Mouse (Mus musculus): Measurements from ENCODE around the gene Chst15. TPM values are rescaled to one million over a fixed set of nuclear protein-coding genes. Genes with fewer than 3 reads are reported as not detected.

The Chst15 gene
- polyA plus RNA-seq, 1 experiment from 2014 or later: 18.5 TPM

DNA sequence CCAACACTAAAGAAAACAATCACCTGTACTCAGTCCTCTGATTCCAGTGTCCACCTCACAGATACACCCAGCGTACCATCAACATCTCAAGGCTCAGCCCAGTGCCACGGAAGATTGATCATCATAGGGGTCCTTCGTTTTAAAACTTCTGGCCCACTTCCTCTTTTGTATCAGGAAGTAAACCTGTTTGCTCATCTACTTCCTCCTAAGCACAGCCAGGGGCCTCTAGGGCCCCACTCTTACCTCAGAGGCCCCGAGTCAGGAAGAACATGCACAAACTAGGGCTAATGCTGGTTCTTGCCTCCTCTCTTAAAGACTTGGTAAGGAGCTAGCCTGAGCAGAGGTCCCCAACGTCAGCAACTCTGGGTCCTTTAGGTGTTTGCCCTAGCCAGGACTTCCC is 6.4 kb upstream of the Chst15 start:
- 83% methylated on average over 5 of the region's 5 CpGs for WGBS

DNA sequence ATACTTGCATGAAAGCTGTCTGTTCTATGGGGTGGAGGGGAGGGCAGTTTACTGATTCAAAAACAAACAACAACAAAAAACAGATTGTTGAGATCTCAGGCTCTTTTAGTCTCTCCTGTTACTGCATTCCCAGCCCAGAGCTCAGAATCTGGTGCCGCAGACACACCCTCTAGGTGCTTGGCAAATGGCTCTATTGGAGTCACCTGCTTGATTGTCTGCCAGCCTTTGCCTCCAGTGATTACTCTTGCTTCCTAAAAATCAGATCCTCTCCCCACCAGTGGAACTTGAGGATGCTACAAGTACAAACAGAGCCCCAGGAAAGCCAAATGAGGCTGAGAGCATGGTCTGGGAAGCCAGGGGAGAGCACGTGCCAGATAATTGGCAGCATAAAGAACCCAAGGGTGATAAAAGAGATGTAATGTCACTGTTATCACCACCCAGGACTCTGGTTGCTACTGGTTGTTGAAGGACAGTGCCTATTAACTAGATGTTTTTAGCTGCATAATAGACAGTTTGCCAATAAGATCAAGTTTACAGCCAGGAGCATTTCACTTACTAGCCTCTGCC is 4.4 kb upstream of the Chst15 start:
- Histone ChIP-seq H3K9me3 (ENCODE audit: control insufficient read depth, low read length) (no peaks in the 10 kb centered on the region), H3K9ac (ENCODE audit: low read depth, low read length) (no peak overlapping the region), H3K27me3 (replicated peaks; ENCODE audit: control insufficient read depth, insufficient read depth, low read length) (no peaks in the 10 kb centered on the region), H3K4me2 (ENCODE audit: low read length) (no peak overlapping the region), H3K4me3 (ENCODE audit: low read length) (no peak overlapping the region), H3K36me3 (ENCODE audit: control insufficient read depth, insufficient read depth, low read length) (no peaks in the 10 kb centered on the region), H3K27ac (ENCODE audit: low read depth, low read length) (no peak overlapping the region), H3K4me1 (ENCODE audit: control insufficient read depth, insufficient read depth, low read depth, low read length) (peaks cover 9% of the 10 kb centered on the region)
- no peak for ATAC-seq
- 57% methylated on average over 2 of the region's 2 CpGs for WGBS

More for the DNA sequence above, 6.4 kb upstream of the Chst15 start:
- no peak for ATAC-seq
- Histone ChIP-seq H3K4me2 (ENCODE audit: low read length) (no peak overlapping the region), H3K27ac (ENCODE audit: low read depth, low read length) (no peak overlapping the region), H3K9ac (ENCODE audit: low read depth, low read length) (no peak overlapping the region), H3K9me3 (ENCODE audit: control insufficient read depth, low read length) (no peaks in the 10 kb centered on the region), H3K27me3 (replicated peaks; ENCODE audit: control insufficient read depth, insufficient read depth, low read length) (no peaks in the 10 kb centered on the region), H3K4me1 (ENCODE audit: control insufficient read depth, insufficient read depth, low read depth, low read length) (peaks cover 4% of the 10 kb centered on the region; the same call in 1 of the 2 replicates), H3K4me3 (ENCODE audit: low read length) (no peak overlapping the region), H3K36me3 (ENCODE audit: control insufficient read depth, insufficient read depth, low read length) (no peaks in the 10 kb centered on the region)

DNA sequence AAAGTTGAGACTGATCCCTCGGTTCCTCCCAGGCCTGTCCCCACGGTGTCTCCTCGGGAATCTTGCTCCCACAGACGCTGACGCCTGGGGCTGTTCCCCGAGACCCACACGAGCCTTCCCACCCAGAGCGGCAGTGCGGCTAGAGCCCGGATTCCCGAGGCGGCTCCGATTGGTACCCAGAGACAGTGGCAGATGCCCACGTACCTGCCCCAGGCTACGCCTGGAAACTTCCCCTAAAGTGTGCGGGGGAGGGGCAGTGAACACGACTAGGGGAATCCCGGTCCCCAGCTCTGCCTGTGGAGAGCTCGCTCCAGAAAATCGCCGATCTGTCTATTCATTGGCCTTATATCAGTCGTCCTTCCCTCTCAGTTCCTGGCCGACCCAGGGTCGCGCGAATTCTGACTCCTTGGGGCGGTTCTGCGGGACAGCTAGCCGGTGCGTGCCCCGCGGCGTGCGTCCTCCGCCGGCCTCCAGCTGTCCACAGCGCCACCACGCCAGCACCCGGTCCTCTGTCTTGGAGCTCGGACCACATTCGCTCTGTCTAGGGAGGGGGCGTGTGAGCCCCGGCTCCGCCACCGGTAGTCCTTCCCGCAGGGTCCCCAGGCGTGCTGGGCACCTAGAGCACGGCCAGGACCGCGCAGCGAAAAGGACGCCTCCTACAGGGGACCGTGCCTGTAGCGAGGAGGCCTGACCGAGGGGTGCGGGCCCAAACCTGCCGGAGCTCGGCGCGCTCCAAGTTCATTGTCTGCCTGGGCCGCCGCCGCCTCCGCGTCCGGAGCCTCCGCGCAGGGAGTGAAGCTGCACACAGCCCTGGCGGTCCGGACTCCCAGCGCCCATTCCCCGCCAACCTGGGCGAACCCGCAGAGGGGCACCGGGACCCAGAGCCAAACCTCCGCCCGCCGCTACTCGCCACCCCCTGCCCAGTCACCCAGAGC is 660 bp downstream of the Chst15 start:
- no peaks in the 10 kb centered on the region for H3K9me3 ChIP-seq (ENCODE audit: control insufficient read depth, low read length)
- H3K4me1 ChIP-seq (ENCODE audit: control insufficient read depth, insufficient read depth, low read depth, low read length): peaks cover 20% of the 10 kb centered on the region
- no peaks in the 10 kb centered on the region for H3K36me3 ChIP-seq (ENCODE audit: control insufficient read depth, insufficient read depth, low read length)
- peak overlapping the region; percentile 87 for H3K27ac ChIP-seq (ENCODE audit: low read depth, low read length)
- under 1% methylated on average over 73 of the region's 79 CpGs for WGBS
- peak overlapping the region; percentile 94 for H3K4me2 ChIP-seq (ENCODE audit: low read length)
- H3K4me3 ChIP-seq (ENCODE audit: low read length): peak overlapping the region; percentile 83
- peak; percentile 79 for ATAC-seq
- H3K27me3 ChIP-seq (replicated peaks; ENCODE audit: control insufficient read depth, insufficient read depth, low read length): no peaks in the 10 kb centered on the region
- H3K9ac ChIP-seq (ENCODE audit: low read depth, low read length): peak overlapping the region; percentile 89

DNA sequence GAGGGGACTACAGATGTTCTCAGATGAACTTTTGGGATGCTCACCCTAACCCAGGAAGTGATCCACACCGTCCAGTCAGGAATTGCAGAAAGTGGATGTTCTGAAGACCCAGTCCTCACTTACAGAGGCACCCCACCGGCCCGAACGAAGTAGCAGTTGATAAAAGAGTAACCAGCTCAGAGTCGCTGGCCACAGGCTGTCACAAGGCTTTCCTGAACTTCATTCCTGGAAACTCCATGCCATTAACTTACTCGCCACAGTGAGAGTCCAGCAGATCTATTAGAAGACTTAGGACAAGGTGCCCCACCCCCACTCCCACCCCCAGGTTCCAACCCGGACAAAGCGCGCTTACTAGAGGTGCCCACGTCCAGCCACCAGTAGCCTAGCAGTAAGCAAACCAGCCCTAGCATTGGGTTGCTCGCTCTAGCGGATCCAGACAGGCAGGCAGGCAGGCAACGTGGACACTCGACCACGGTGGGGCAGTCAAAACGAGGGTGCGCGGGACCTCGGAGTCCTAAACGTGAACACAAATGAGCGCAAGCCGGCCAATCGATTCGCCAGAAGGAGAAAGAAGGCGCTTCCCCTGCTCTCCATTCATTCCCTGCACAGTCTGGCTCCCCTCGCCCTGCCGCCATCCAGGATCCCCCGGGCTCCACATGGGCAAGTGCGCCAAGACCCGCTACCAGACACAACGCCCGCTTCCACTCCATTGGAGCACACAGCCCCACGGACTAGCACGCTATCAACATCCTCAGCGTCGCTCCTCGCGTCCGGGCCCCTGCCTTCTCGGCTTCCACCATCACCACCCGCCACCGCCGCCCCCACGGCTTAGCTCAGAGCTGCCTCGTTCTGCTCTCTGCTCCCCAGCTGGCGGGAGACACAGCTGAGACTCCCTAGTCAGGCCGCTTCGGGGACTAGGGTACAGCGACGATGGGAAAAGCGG is 1.6 kb downstream of the Chst15 start:
- H3K4me1 ChIP-seq (ENCODE audit: control insufficient read depth, insufficient read depth, low read depth, low read length): peaks cover 22% of the 10 kb centered on the region

DNA sequence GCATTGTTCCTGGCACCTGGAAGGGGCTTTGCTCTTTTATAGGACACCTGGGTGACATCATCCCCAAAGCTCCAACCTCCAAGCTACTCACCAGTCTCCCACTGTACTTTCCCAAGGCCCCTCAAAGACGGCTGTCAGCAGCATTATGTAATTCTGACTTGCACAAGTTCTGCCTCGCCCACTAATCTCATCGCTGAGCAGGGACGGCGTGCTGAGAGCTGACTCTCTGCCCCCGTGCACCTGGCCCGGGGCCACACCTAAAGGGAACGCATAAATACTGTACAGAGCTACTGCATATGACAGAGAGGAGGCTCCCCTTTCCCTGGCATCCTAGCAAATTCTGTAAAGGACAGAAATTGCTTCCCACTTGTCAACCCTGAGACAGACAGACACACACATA is 4.6 kb downstream of the Chst15 start:
- Histone ChIP-seq H3K9ac (ENCODE audit: low read depth, low read length) (no peak overlapping the region), H3K4me2 (ENCODE audit: low read length) (0 out of 2 replicates have a peak overlapping the region, but pooled peaks have one; percentile 5), H3K36me3 (ENCODE audit: control insufficient read depth, insufficient read depth, low read length) (no peaks in the 10 kb centered on the region), H3K9me3 (ENCODE audit: control insufficient read depth, low read length) (no peaks in the 10 kb centered on the region), H3K4me3 (ENCODE audit: low read length) (no peak overlapping the region), H3K27me3 (replicated peaks; ENCODE audit: control insufficient read depth, insufficient read depth, low read length) (no peaks in the 10 kb centered on the region), H3K27ac (ENCODE audit: low read depth, low read length) (no peak overlapping the region), H3K4me1 (ENCODE audit: control insufficient read depth, insufficient read depth, low read depth, low read length) (peaks cover 17% of the 10 kb centered on the region)
- no peak for ATAC-seq
- WGBS: 54% methylated on average over 8 of the region's 8 CpGs

More for the DNA sequence above, 1.6 kb downstream of the Chst15 start:
- Histone ChIP-seq H3K9me3 (ENCODE audit: control insufficient read depth, low read length) (no peaks in the 10 kb centered on the region), H3K4me2 (ENCODE audit: low read length) (peak overlapping the region; percentile 94), H3K9ac (ENCODE audit: low read depth, low read length) (peak overlapping the region; percentile 89), H3K4me3 (ENCODE audit: low read length) (peak overlapping the region; percentile 83), H3K36me3 (ENCODE audit: control insufficient read depth, insufficient read depth, low read length) (no peaks in the 10 kb centered on the region), H3K27me3 (replicated peaks; ENCODE audit: control insufficient read depth, insufficient read depth, low read length) (no peaks in the 10 kb centered on the region), H3K27ac (ENCODE audit: low read depth, low read length) (peak overlapping the region; percentile 87)
- ATAC-seq: peak; percentile 82
- WGBS: under 1% methylated on average over 51 of the region's 51 CpGs

DNA sequence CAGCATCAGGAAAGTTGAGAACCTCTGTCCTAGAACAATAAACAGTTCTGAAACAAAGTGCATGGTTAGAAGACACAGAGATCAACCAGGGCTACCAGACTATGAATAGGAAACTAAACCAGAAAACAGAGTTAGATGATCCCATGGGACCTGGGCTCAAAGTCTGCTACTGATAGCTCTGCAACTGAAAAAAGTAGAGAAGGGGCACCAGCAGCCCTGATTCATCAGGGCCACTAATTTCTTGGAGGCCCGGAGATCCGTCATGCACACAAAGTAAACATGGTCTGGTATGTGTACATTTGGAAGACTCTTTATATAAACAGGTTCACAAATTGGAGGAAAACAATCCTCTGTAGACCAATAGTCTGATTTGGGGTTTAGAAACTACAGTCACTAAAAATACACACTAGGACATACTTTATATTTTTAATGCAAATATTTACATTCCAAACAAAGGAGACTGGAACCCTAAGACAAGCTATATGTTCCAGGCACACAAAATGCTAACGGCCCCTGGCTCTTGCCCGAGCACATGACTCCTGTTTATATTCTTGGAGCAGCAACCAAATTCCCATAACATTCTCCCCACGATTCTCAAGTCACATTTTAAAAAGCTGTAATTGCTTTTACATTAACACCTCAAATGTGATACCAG is 8.4 kb downstream of the Chst15 start:
- Histone ChIP-seq H3K27ac (ENCODE audit: low read depth, low read length) (no peak overlapping the region), H3K4me2 (ENCODE audit: low read length) (no peak overlapping the region), H3K4me3 (ENCODE audit: low read length) (no peak overlapping the region), H3K4me1 (ENCODE audit: control insufficient read depth, insufficient read depth, low read depth, low read length) (peaks cover 4% of the 10 kb centered on the region; the same call in 1 of the 2 replicates), H3K9me3 (ENCODE audit: control insufficient read depth, low read length) (no peaks in the 10 kb centered on the region), H3K36me3 (ENCODE audit: control insufficient read depth, insufficient read depth, low read length) (no peaks in the 10 kb centered on the region), H3K9ac (ENCODE audit: low read depth, low read length) (no peak overlapping the region), H3K27me3 (replicated peaks; ENCODE audit: control insufficient read depth, insufficient read depth, low read length) (no peaks in the 10 kb centered on the region)
- WGBS: 76% methylated on average over 5 of the region's 5 CpGs
- no peak for ATAC-seq

DNA sequence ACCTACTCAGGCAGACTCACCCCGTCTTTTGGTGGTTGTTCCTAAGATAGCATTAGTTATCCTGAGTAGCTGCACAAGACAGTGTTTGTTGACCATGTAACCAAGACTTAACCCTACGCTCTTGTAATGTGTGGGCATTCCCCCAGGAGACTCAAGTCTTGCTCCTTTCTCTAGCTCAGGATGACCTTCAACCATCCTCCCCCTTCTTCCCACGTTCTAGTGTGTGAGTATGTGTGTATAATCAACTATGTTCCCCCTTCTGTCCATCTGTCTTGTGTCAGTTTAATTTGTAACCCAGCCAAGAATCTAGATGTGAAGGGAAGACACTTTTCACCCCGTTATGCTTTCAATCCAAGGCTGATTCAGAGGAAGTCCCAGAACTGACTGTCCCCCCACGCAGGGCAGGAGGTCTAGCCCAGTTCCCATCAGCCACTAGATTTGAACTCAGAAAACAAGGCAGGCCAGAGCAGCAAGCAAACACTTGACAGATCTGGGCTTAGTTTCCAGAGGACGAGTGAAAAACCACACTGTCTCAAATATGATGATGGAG is 9.2 kb downstream of the Chst15 start:
- ATAC-seq: no peak
- H3K36me3 ChIP-seq (ENCODE audit: control insufficient read depth, insufficient read depth, low read length): no peaks in the 10 kb centered on the region
- WGBS: 70% methylated on average over 6 of the region's 6 CpGs
- H3K9me3 ChIP-seq (ENCODE audit: control insufficient read depth, low read length): no peaks in the 10 kb centered on the region
- H3K4me3 ChIP-seq (ENCODE audit: low read length): no peak overlapping the region
- H3K27ac ChIP-seq (ENCODE audit: low read depth, low read length): no peak overlapping the region
- no peak overlapping the region for H3K4me2 ChIP-seq (ENCODE audit: low read length)
- H3K9ac ChIP-seq (ENCODE audit: low read depth, low read length): no peak overlapping the region
- no peaks in the 10 kb centered on the region for H3K27me3 ChIP-seq (replicated peaks; ENCODE audit: control insufficient read depth, insufficient read depth, low read length)
- peaks cover 2% of the 10 kb centered on the region; the same call in 1 of the 2 replicates for H3K4me1 ChIP-seq (ENCODE audit: control insufficient read depth, insufficient read depth, low read depth, low read length)

DNA sequence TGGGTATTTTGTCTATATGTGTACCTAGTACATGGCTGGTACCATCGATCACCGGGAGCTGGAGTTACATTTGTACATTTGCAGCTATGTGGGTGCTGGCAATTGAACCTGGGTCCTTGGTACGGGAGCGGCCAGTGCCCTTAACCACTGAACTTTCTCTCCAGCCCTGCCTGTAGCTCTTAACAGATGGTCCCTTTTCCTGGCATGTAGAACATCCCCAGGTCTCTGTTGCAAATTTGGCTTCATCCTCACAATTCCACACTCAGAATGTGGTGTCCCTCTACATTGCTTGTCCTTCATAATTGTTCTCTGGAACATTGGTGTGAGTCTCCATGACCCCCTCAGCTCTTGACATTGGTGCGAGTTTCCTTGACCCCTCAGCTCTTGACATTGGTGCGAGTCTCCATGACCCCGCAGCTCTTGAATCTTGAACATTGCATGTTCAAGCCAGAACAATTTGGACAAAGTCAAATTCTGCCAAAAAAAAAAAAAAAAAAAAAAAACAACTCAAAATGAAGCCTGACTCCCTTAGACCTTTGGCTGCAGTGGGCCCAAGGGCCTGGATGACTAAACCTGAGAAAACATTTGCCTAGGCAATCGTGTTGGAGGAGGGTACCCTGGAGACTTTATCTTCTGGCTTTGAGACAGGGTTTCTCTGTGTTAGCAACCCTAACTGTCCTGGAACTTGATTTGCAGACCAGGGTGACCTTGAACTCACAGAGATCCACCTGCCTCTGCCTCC is 10.2 kb downstream of the Chst15 start:
- no peak for ATAC-seq
- H3K27me3 ChIP-seq (replicated peaks; ENCODE audit: control insufficient read depth, insufficient read depth, low read length): no peaks in the 10 kb centered on the region
- H3K9ac ChIP-seq (ENCODE audit: low read depth, low read length): no peak overlapping the region
- peaks cover 5% of the 10 kb centered on the region; the same call in 1 of the 2 replicates for H3K4me1 ChIP-seq (ENCODE audit: control insufficient read depth, insufficient read depth, low read depth, low read length)
- no peaks in the 10 kb centered on the region for H3K9me3 ChIP-seq (ENCODE audit: control insufficient read depth, low read length)
- WGBS: 95% methylated on average over 8 of the region's 8 CpGs
- H3K4me3 ChIP-seq (ENCODE audit: low read length): no peak overlapping the region
- H3K27ac ChIP-seq (ENCODE audit: low read depth, low read length): no peak overlapping the region
- no peaks in the 10 kb centered on the region for H3K36me3 ChIP-seq (ENCODE audit: control insufficient read depth, insufficient read depth, low read length)
- H3K4me2 ChIP-seq (ENCODE audit: low read length): no peak overlapping the region
